Mouse (Mus musculus): ENCODE results near the gene Hils1. TPM values are rescaled to one million over a fixed set of nuclear protein-coding genes. Genes with fewer than 3 reads are reported as not detected.

Gene Hils1
- total and polyA plus RNA-seq, 3 experiments: not detected

- H3K4me1 ChIP-seq (ENCODE audit: control insufficient read depth in 1 of 2, insufficient read depth in 2 of 2, low read length in 2 of 2): peaks cover 13 to 26% of the 10 kb centered on the region in 2 experiments
Measured at GRCm38 (mm10) chr11:94987851-94988250, 20.5 kb downstream of the Hils1 start.

GRCm38 (mm10) chr11:94988780-94989561 lies 21.6 kb downstream of the Hils1 start:
- H3K9ac ChIP-seq (ENCODE audit: control insufficient read depth, low read depth, low read length, poor library complexity, severe bottlenecking): peak overlapping the region; percentile 76
- peaks cover 13 to 31% of the 10 kb centered on the region in 2 experiments for H3K4me1 ChIP-seq (ENCODE audit: control insufficient read depth in 1 of 2, insufficient read depth in 2 of 2, low read length in 2 of 2)
- H3K79me2 ChIP-seq (ENCODE audit: control insufficient read depth, insufficient read depth, low read length, poor library complexity): peaks cover 42% of the 10 kb centered on the region
- peak overlapping the region; percentile 63 for H3K27ac ChIP-seq (ENCODE audit: control insufficient read depth, low read depth, low read length)
- H3K27me3 ChIP-seq (ENCODE audit: control insufficient read depth in 1 of 2, insufficient read depth in 2 of 2, low read length in 2 of 2): no peaks in the 10 kb centered on the region
- H3K36me3 ChIP-seq (ENCODE audit: control insufficient read depth in 1 of 2, insufficient read depth in 2 of 2, low read length in 2 of 2): peaks cover 0 to 22% of the 10 kb centered on the region in 2 experiments; a peak in 2 of 4 replicates
- H3K9me3 ChIP-seq (replicated peaks; ENCODE audit: insufficient read depth, low read length): no peaks in the 10 kb centered on the region
- DNase-seq (ENCODE audit: low read depth, low spot score): peak; percentile 55
- H3K4me3 ChIP-seq (ENCODE audit: control insufficient read depth in 1 of 2, insufficient read depth in 1 of 2, low read depth in 2 of 2, low read length in 2 of 2): peak overlapping the region; percentile 62 to 79
- TF ChIP-seq MEF2A (IDR thresholded peaks at IDR 0.05; ENCODE audit: extremely low read depth, insufficient replicate concordance, low read depth, low read length, poor library complexity, severe bottlenecking) (no peak), E2F4 (IDR thresholded peaks at IDR 0.05; ENCODE audit: borderline replicate concordance, low read depth, low read length) (no peak), USF1 (IDR thresholded peaks at IDR 0.05; ENCODE audit: low read depth, low read length) (no peak), JUND (IDR thresholded peaks at IDR 0.05; ENCODE audit: low read depth, low read length) (no peak), MYB (IDR thresholded peaks at IDR 0.05; ENCODE audit: low read depth, low read length) (no peak), TBP (IDR thresholded peaks at IDR 0.05; ENCODE audit: low read depth, low read length) (no peak), RCOR1 (IDR thresholded peaks at IDR 0.05; ENCODE audit: low read depth, low read length) (no peak), KAT2A (conservative IDR thresholded peaks at IDR 0.05; ENCODE audit: low read depth, low read length) (no peak), CHD1 (IDR thresholded peaks at IDR 0.05; ENCODE audit: low read depth, low read length) (peak; percentile 78; the same call in 1 of the 2 replicates), CHD2 (IDR thresholded peaks at IDR 0.05; ENCODE audit: low read length) (no peak), NELFE (IDR thresholded peaks at IDR 0.05; ENCODE audit: low read depth, low read length) (0 out of 2 replicates have a peak, but pooled peaks have one; percentile 34), POLR2A (IDR thresholded peaks at IDR 0.05; ENCODE audit: control insufficient read depth in 1 of 2, insufficient read depth in 1 of 2, low read depth in 1 of 2, low read length in 2 of 2, poor library complexity in 1 of 2) (0 out of 4 replicates have a peak, but pooled peaks of 1 of the 2 experiments have one; percentile 24), SIN3A (IDR thresholded peaks at IDR 0.05; ENCODE audit: low read length) (no peak), TCF12 (IDR thresholded peaks at IDR 0.05; ENCODE audit: low read depth, low read length) (no peak), POLR2AphosphoS5 (IDR thresholded peaks at IDR 0.05; ENCODE audit: borderline replicate concordance, low read depth, low read length) (no peak)

More at GRCm38 (mm10) chr11:94987851-94988250, 20.5 kb downstream of the Hils1 start:
- DNase-seq (ENCODE audit: low read depth, low spot score): peak; percentile 89
- peak overlapping the region; percentile 76 for H3K9ac ChIP-seq (ENCODE audit: control insufficient read depth, low read depth, low read length, poor library complexity, severe bottlenecking)
- TF ChIP-seq ELF1 (IDR thresholded peaks at IDR 0.05; ENCODE audit: low read depth, low read length): 0 out of 2 replicates have a peak, but pooled peaks have one; percentile 6
- TF ChIP-seq BHLHE40 (IDR thresholded peaks at IDR 0.05; ENCODE audit: borderline replicate concordance, low read depth, low read length): no peak
- TF ChIP-seq JUND (IDR thresholded peaks at IDR 0.05; ENCODE audit: low read depth, low read length): no peak
- no peak for TF ChIP-seq ZMIZ1 (IDR thresholded peaks at IDR 0.05; ENCODE audit: low read depth, low read length)
- TF ChIP-seq TAL1 (IDR thresholded peaks at IDR 0.05; ENCODE audit: low read length): no peak; the same call in 1 of the 2 replicates
- TF ChIP-seq CHD1 (IDR thresholded peaks at IDR 0.05; ENCODE audit: low read depth, low read length): no peak
- 0 out of 2 replicates have a peak, but pooled peaks have one; percentile 14 for TF ChIP-seq NRF1 (IDR thresholded peaks at IDR 0.05; ENCODE audit: insufficient read depth, low read depth, low read length, poor library complexity, severe bottlenecking)
- peak; percentile 80 for TF ChIP-seq HCFC1 (IDR thresholded peaks at IDR 0.05; ENCODE audit: low read depth, low read length)
- peak; percentile 71 for TF ChIP-seq RCOR1 (IDR thresholded peaks at IDR 0.05; ENCODE audit: low read depth, low read length)
- no peak for TF ChIP-seq CTCF (IDR thresholded peaks at IDR 0.05 in 2 of 3, conservative IDR thresholded peaks at IDR 0.05 in 1 of 3; ENCODE audit: control insufficient read depth in 1 of 3, insufficient read depth in 1 of 3, low read depth in 2 of 3, low read length in 3 of 3, poor library complexity in 1 of 3, severe bottlenecking in 1 of 3)
- TF ChIP-seq SMC3 (IDR thresholded peaks at IDR 0.05; ENCODE audit: low read depth, low read length): no peak
- TF ChIP-seq MAX (IDR thresholded peaks at IDR 0.05; ENCODE audit: low read length): peak; percentile 64; the same call in 1 of the 2 replicates
- TF ChIP-seq MXI1 (IDR thresholded peaks at IDR 0.05; ENCODE audit: low read depth, low read length): peak; percentile 63; the same call in 1 of the 2 replicates
- TF ChIP-seq MEF2A (IDR thresholded peaks at IDR 0.05; ENCODE audit: extremely low read depth, insufficient replicate concordance, low read depth, low read length, poor library complexity, severe bottlenecking): 0 out of 2 replicates have a peak, but pooled peaks have one; percentile 54
- TF ChIP-seq POLR2AphosphoS2 (IDR thresholded peaks at IDR 0.05; ENCODE audit: low read length): peak; percentile 61
- no peak for TF ChIP-seq MYB (IDR thresholded peaks at IDR 0.05; ENCODE audit: low read depth, low read length)
- peak; percentile 73 for TF ChIP-seq GATA1 (IDR thresholded peaks at IDR 0.05; ENCODE audit: low read depth, low read length)
- peak; percentile 90 for TF ChIP-seq SIN3A (IDR thresholded peaks at IDR 0.05; ENCODE audit: low read length)
- TF ChIP-seq NELFE (IDR thresholded peaks at IDR 0.05; ENCODE audit: low read depth, low read length): peak; percentile 20; the same call in 1 of the 2 replicates
- TF ChIP-seq USF2 (IDR thresholded peaks at IDR 0.05; ENCODE audit: borderline replicate concordance in 1 of 2, insufficient read depth in 1 of 2, low read depth in 1 of 2, low read length in 2 of 2): no peak
- TF ChIP-seq ZKSCAN1 (IDR thresholded peaks at IDR 0.05; ENCODE audit: low read depth, low read length): no peak
- TF ChIP-seq ETS1 (IDR thresholded peaks at IDR 0.05; ENCODE audit: low read depth, low read length): peak; percentile 92
- TF ChIP-seq EP300 (IDR thresholded peaks at IDR 0.05; ENCODE audit: low read depth in 1 of 2, low read length in 2 of 2): peak; percentile 40 to 74; a peak in 3 of 4 replicates
- TF ChIP-seq MAZ (IDR thresholded peaks at IDR 0.05; ENCODE audit: low read depth, low read length): 0 out of 2 replicates have a peak, but pooled peaks have one; percentile 34
- no peak for TF ChIP-seq GABPA (IDR thresholded peaks at IDR 0.05; ENCODE audit: low read depth, low read length)
- no peak for TF ChIP-seq MAFK (IDR thresholded peaks at IDR 0.05; ENCODE audit: borderline replicate concordance, low read depth, low read length)
- TF ChIP-seq POLR2AphosphoS5 (IDR thresholded peaks at IDR 0.05; ENCODE audit: borderline replicate concordance, low read depth, low read length): no peak
- TF ChIP-seq MYC (IDR thresholded peaks at IDR 0.05; ENCODE audit: low read depth, low read length): 0 out of 2 replicates have a peak, but pooled peaks have one; percentile 66
- TF ChIP-seq TCF12 (IDR thresholded peaks at IDR 0.05; ENCODE audit: low read depth, low read length): peak; percentile 75
- no peak for TF ChIP-seq UBTF (IDR thresholded peaks at IDR 0.05; ENCODE audit: borderline replicate concordance, insufficient read depth, low read depth, low read length)
- TF ChIP-seq KAT2A (conservative IDR thresholded peaks at IDR 0.05; ENCODE audit: low read depth, low read length): no peak
- no peak; the same call in 1 of the 2 replicates for TF ChIP-seq ZC3H11A (IDR thresholded peaks at IDR 0.05; ENCODE audit: low read depth, low read length)
- TF ChIP-seq POLR2A (IDR thresholded peaks at IDR 0.05; ENCODE audit: control insufficient read depth in 1 of 2, insufficient read depth in 1 of 2, low read depth in 1 of 2, low read length in 2 of 2, poor library complexity in 1 of 2): peak in 1 of 2 experiments; percentile 50; a peak in 1 of 4 replicates
- TF ChIP-seq ZNF384 (IDR thresholded peaks at IDR 0.05; ENCODE audit: low read depth, low read length): no peak
- H3K36me3 ChIP-seq (ENCODE audit: control insufficient read depth in 1 of 2, insufficient read depth in 2 of 2, low read length in 2 of 2): peaks cover 0 to 22% of the 10 kb centered on the region in 2 experiments; a peak in 2 of 4 replicates
- peak overlapping the region; percentile 62 to 79 for H3K4me3 ChIP-seq (ENCODE audit: control insufficient read depth in 1 of 2, insufficient read depth in 1 of 2, low read depth in 2 of 2, low read length in 2 of 2)
- peak overlapping the region; percentile 63 for H3K27ac ChIP-seq (ENCODE audit: control insufficient read depth, low read depth, low read length)
- H3K27me3 ChIP-seq (ENCODE audit: control insufficient read depth in 1 of 2, insufficient read depth in 2 of 2, low read length in 2 of 2): no peaks in the 10 kb centered on the region
- no peaks in the 10 kb centered on the region for H3K9me3 ChIP-seq (replicated peaks; ENCODE audit: insufficient read depth, low read length)
- peaks cover 30% of the 10 kb centered on the region for H3K79me2 ChIP-seq (ENCODE audit: control insufficient read depth, insufficient read depth, low read length, poor library complexity)
